Mouse (Mus musculus) heart, embryonic 11.5 days (tissue): ENCODE results near the gene Prr15. TPM values are rescaled to one million over a fixed set of nuclear protein-coding genes. Genes with fewer than 3 reads are reported as not detected.

Experiments
- ATAC-seq: fragments of 200-750 bp; cut with Nextera tagmentation; replicated peaks from 2 replicates; pipeline ENCODE4 v1.8.0; 2017; ENCODE audit warnings: moderate library complexity; ENCODE audit not compliant: insufficient number of reproducible peaks, low FRiP score, low TSS enrichment
- H3K27ac ChIP-seq: fragments of 300-500 bp; sonication (generic); 2 replicates; pipeline ENCODE4 v1.5.1; 2014; ENCODE audit warnings: mild to moderate bottlenecking, low read depth, low read length
- H3K27me3 ChIP-seq: fragments of 300-500 bp; sonication (generic); 2 replicates; pipeline ENCODE4 v1.6.1; 2014; ENCODE audit warnings: mild to moderate bottlenecking, low read length, mixed read lengths; ENCODE audit not compliant: control insufficient read depth, insufficient read depth
- H3K36me3 ChIP-seq: fragments of 300-500 bp; sonication (generic); 2 replicates; pipeline ENCODE4 v1.6.1; 2014; ENCODE audit warnings: mild to moderate bottlenecking, low read length, moderate library complexity, mixed read lengths; ENCODE audit not compliant: control insufficient read depth, insufficient read depth
- H3K4me1 ChIP-seq: fragments of 300-500 bp; sonication (generic); 2 replicates; pipeline ENCODE4 v1.6.1; 2014; ENCODE audit warnings: low read length; ENCODE audit not compliant: control insufficient read depth, insufficient read depth
- H3K4me2 ChIP-seq: fragments of 300-500 bp; sonication (generic); 2 replicates; pipeline ENCODE4 v1.6.1; 2014; ENCODE audit warnings: mild to moderate bottlenecking, moderate library complexity
- H3K4me3 ChIP-seq: fragments of 300-500 bp; sonication (generic); 2 replicates; pipeline ENCODE4 v1.5.1; 2014; ENCODE audit warnings: low read depth, low read length
- H3K9ac ChIP-seq: fragments of 300-500 bp; sonication (generic); 2 replicates; pipeline ENCODE4 v1.6.1; 2014; ENCODE audit warnings: mild to moderate bottlenecking, low read depth, low read length, moderate library complexity
- H3K9me3 ChIP-seq: fragments of 300-500 bp; sonication (generic); replicated peaks from 2 replicates; pipeline ENCODE4 v1.6.1; 2016; ENCODE audit warnings: low read length; ENCODE audit not compliant: control insufficient read depth
- WGBS: fragments of 180-500 bp; shearing (Covaris S2); extraction: QIAGEN DNeasy Blood & Tissue Kit; methylation state at CpG from one replicate; pipeline ENCODE4 v1.1.7; 2014; ENCODE audit not compliant: insufficient replicate concordance; 5-methylcytosine and 5-hydroxymethylcytosine counted together
- polyA plus RNA-seq: library from polyadenylated mRNA; unstranded; fragments of >200 nt; fragmentation: Nextera tagmentation; extraction: Ambion mirVana; gene quantifications from 2 replicates; pipeline ENCODE4 v1.2.1, GENCODE M21; 2014

The Prr15 gene
- polyA plus RNA-seq, 1 experiment from 2014 or later: 9.8 TPM

GRCm38 (mm10) chr6:54333652-54334396 is 8.2 kb downstream of the Prr15 start:
- WGBS: 43% methylated on average over 9 of the region's 9 CpGs
- H3K9ac ChIP-seq: no peak overlapping the region

DNA sequence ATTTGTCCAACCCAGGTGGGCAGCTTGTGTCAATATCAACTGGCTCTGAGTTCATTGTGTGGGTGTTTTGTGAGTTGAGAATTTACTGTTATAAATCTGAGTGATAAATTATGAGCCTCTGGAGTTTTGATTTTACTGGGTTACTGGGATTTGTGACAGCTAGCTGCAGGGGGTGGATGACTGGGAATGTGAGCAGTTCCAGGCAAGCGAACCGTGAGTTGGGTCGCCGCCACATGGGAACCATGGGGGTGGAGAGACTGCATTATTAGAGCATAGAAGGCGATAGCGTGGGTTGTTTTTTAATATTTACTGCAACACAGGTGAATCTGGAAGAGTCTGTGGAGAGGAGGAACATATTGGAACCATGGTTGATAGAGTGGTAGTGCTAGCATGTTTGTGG is 11.7 kb downstream of the Prr15 start:
- no peak overlapping the region for H3K4me2 ChIP-seq
- H3K9ac ChIP-seq: no peak overlapping the region
- H3K4me3 ChIP-seq: no peak overlapping the region
- no peaks in the 10 kb centered on the region for H3K4me1 ChIP-seq
- 79% methylated on average over 6 of the region's 6 CpGs for WGBS
- H3K9me3 ChIP-seq: no peaks in the 10 kb centered on the region
- no peaks in the 10 kb centered on the region for H3K36me3 ChIP-seq
- no peaks in the 10 kb centered on the region for H3K27me3 ChIP-seq
- H3K27ac ChIP-seq: no peak overlapping the region
- no peak for ATAC-seq

More at GRCm38 (mm10) chr6:54333652-54334396, 8.2 kb downstream of the Prr15 start:
- Histone ChIP-seq H3K27ac (no peak overlapping the region), H3K9me3 (no peaks in the 10 kb centered on the region), H3K4me3 (no peak overlapping the region), H3K4me1 (no peaks in the 10 kb centered on the region), H3K4me2 (no peak overlapping the region), H3K36me3 (no peaks in the 10 kb centered on the region), H3K27me3 (0 out of 2 replicates have a peak, but pooled peaks cover 3% of the 10 kb centered on the region)
- no peak for ATAC-seq

- H3K27me3 ChIP-seq: no peaks in the 10 kb centered on the region
- no peaks in the 10 kb centered on the region for H3K36me3 ChIP-seq
- 84% methylated on average over 5 of the region's 5 CpGs for WGBS
- H3K9me3 ChIP-seq: no peaks in the 10 kb centered on the region
- no peak overlapping the region for H3K4me2 ChIP-seq
- ATAC-seq: no peak
- no peak overlapping the region for H3K9ac ChIP-seq
- no peak overlapping the region for H3K4me3 ChIP-seq
- H3K4me1 ChIP-seq: no peaks in the 10 kb centered on the region
- H3K27ac ChIP-seq: no peak overlapping the region
These were observed 15.5 kb downstream of the Prr15 start for GRCm38 (mm10) chr6:54341133-54341532.

- Histone ChIP-seq H3K27ac (no peak overlapping the region), H3K27me3 (no peaks in the 10 kb centered on the region), H3K9me3 (no peaks in the 10 kb centered on the region), H3K4me2 (no peak overlapping the region), H3K9ac (no peak overlapping the region), H3K4me3 (no peak overlapping the region), H3K4me1 (no peaks in the 10 kb centered on the region), H3K36me3 (no peaks in the 10 kb centered on the region)
- no peak for ATAC-seq
- 84% methylated on average over 10 of the region's 10 CpGs for WGBS
These were observed 16.6 kb downstream of the Prr15 start for GRCm38 (mm10) chr6:54342223-54342622.

GRCm38 (mm10) chr6:54351860-54352259 is 26.2 kb downstream of the Prr15 start:
- H3K27ac ChIP-seq: no peak overlapping the region
- no peak overlapping the region for H3K4me3 ChIP-seq
- WGBS: 65% methylated on average over 5 of the region's 5 CpGs
- H3K9me3 ChIP-seq: no peaks in the 10 kb centered on the region
- H3K27me3 ChIP-seq: no peaks in the 10 kb centered on the region
- H3K4me1 ChIP-seq: peaks cover 12% of the 10 kb centered on the region
- no peaks in the 10 kb centered on the region for H3K36me3 ChIP-seq
- ATAC-seq: no peak
- H3K4me2 ChIP-seq: no peak overlapping the region
- no peak overlapping the region for H3K9ac ChIP-seq

DNA sequence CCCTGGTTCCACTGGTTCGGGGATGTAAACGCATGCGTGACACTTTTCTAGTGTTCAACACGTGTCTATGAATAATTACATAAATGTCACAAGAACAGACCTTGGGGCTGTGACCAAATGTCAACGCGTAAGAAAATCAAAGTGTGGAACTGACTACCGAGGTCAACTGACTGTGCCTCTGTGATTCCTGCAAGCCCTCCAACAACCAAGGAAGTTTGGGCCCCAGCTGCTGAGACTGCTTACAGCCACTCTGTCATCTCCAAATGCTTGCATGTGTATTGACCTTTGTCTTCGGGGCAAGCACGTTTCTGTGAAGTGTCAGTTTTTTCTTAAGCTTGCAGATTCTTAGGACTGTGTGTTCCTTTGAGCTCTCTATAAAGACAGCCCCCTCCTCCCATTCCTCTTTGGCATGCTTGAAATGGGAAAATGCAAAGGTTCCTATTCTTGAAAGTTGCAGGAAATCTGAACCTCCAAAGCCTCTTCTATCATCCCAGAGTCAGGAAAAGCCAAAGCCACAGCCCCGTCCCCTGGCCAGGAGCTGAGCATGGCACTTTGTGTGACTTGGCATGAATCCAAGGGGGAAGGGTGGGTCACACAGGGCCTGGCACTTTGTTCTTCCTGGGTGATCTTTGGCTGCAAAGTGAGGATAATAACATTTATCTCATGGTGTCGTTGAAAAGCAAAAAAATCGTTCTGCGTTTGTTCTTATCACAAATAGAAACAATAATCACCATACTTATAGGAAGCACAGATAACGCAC is 27.5 kb downstream of the Prr15 start:
- 51% methylated on average over 14 of the region's 14 CpGs for WGBS
- no peak overlapping the region for H3K4me2 ChIP-seq
- H3K27me3 ChIP-seq: no peaks in the 10 kb centered on the region
- no peak overlapping the region for H3K9ac ChIP-seq
- no peaks in the 10 kb centered on the region for H3K36me3 ChIP-seq
- H3K9me3 ChIP-seq: no peaks in the 10 kb centered on the region
- no peak overlapping the region for H3K4me3 ChIP-seq
- ATAC-seq: no peak
- no peak overlapping the region for H3K27ac ChIP-seq
- H3K4me1 ChIP-seq: peaks cover 12% of the 10 kb centered on the region

DNA sequence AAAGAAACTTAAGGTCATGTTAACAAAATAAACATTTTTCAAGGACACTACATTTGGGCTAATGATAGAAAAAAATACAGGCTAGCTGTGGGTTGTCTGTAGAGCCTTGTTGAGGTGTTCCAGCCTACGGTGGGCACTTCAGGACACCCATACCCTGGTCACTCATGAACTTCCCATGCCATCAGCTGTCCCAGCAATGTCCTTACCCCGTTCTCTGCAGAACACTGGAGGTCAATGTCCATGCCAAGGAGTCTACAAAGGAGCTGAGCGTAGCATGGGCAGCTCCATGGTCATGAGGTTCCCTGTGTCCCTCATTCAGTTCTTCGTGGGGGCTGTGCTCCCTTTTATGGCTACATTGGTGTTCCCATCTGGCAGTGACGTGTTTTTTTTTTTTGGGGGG is 28.1 kb downstream of the Prr15 start:
- Histone ChIP-seq H3K4me1 (peaks cover 12% of the 10 kb centered on the region), H3K9ac (no peak overlapping the region), H3K9me3 (no peaks in the 10 kb centered on the region), H3K4me3 (no peak overlapping the region), H3K27ac (no peak overlapping the region), H3K4me2 (no peak overlapping the region), H3K27me3 (no peaks in the 10 kb centered on the region), H3K36me3 (no peaks in the 10 kb centered on the region)
- WGBS: 74% methylated on average over 5 of the region's 5 CpGs
- no peak for ATAC-seq

- Histone ChIP-seq H3K36me3 (no peaks in the 10 kb centered on the region), H3K9me3 (no peaks in the 10 kb centered on the region), H3K27me3 (no peaks in the 10 kb centered on the region), H3K27ac (no peak overlapping the region), H3K9ac (no peak overlapping the region), H3K4me2 (no peak overlapping the region), H3K4me3 (no peak overlapping the region), H3K4me1 (peaks cover 12% of the 10 kb centered on the region)
- ATAC-seq: no peak
- 78% methylated on average over 6 of the region's 6 CpGs for WGBS
These were observed 30.0 kb downstream of the Prr15 start for GRCm38 (mm10) chr6:54355626-54356025.
